Mouse (Mus musculus): ENCODE results near the gene Adgrf1. TPM values are rescaled to one million over a fixed set of nuclear protein-coding genes. Genes with fewer than 3 reads are reported as not detected.

The Adgrf1 gene
- polyA plus RNA-seq, 1 experiment from 2014 or later, result not detected

DNA sequence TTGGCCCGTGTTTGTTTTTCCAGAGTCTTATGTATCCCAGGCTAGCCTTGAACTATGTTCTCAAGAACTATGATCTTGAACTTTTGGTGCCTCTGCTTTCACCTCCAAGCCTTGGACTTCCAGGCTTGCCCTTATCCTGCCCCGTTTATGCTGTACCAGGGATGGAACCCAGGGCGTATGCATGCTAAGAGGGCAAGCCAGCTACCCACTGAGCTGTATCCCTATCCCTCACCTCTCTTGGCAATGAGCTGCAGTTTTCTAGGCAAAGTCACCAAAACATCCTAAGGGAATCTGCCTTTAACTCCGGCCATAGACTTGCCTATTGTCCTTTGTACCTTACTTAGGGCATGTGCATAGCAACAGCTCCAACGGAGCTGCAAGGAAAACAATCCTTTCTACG, 92.8 kb downstream of the Adgrf1 start:
- 68% methylated on average over 6 of the region's 6 CpGs for WGBS
- Histone ChIP-seq H3K27ac (replicated peaks; ENCODE audit: low read depth, low read length) (no peak overlapping the region), H3K9me3 (ENCODE audit: control insufficient read depth, low read length) (no peaks in the 10 kb centered on the region), H3K9ac (replicated peaks; ENCODE audit: low read length) (no peak overlapping the region), H3K27me3 (ENCODE audit: control insufficient read depth, insufficient read depth, low read length) (no peaks in the 10 kb centered on the region), H3K36me3 (ENCODE audit: control insufficient read depth, insufficient read depth, low read length) (no peaks in the 10 kb centered on the region), H3K4me3 (replicated peaks; ENCODE audit: low read depth, low read length) (no peak overlapping the region), H3K4me2 (ENCODE audit: low read length) (no peak overlapping the region), H3K4me1 (ENCODE audit: control insufficient read depth, insufficient read depth, low read length) (0 out of 2 replicates have a peak, but pooled peaks cover 3% of the 10 kb centered on the region)
- DNase-seq (no peak), ATAC-seq (ENCODE audit: low FRiP score, low TSS enrichment) (no peak)

DNA sequence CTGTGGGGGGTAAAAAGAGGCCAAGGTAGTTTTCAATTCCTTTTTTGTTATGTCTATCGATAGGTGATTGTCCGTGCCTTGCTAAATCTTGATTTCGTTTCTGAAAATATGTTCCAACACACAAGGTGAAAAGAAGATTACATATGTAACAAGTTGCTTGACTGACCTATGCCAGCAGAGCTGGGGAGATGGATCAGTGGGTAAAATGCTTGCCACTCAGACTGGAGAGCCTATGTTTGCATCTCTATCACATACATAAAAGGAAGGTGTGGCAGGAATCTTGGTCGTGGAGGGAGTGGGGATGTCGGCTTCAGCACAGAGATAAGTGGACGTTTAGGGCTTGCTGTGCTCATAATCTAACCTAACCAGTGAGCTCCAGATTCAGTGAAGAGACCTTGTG, 93.8 kb downstream of the Adgrf1 start:
- H3K4me3 ChIP-seq (replicated peaks; ENCODE audit: low read depth, low read length), result no peak overlapping the region
- no peaks in the 10 kb centered on the region for H3K9me3 ChIP-seq (ENCODE audit: control insufficient read depth, low read length)
- no peaks in the 10 kb centered on the region for H3K4me1 ChIP-seq (ENCODE audit: control insufficient read depth, insufficient read depth, low read length)
- DNase-seq, result no peak
- no peak overlapping the region for H3K4me2 ChIP-seq (ENCODE audit: low read length)
- H3K9ac ChIP-seq (replicated peaks; ENCODE audit: low read length), result no peak overlapping the region
- no peak for ATAC-seq (ENCODE audit: low FRiP score, low TSS enrichment)
- H3K27ac ChIP-seq (replicated peaks; ENCODE audit: low read depth, low read length), result no peak overlapping the region
- no peaks in the 10 kb centered on the region for H3K36me3 ChIP-seq (ENCODE audit: control insufficient read depth, insufficient read depth, low read length)
- 74% methylated on average over 6 of the region's 6 CpGs for WGBS
- H3K27me3 ChIP-seq (ENCODE audit: control insufficient read depth, insufficient read depth, low read length), result no peaks in the 10 kb centered on the region

DNA sequence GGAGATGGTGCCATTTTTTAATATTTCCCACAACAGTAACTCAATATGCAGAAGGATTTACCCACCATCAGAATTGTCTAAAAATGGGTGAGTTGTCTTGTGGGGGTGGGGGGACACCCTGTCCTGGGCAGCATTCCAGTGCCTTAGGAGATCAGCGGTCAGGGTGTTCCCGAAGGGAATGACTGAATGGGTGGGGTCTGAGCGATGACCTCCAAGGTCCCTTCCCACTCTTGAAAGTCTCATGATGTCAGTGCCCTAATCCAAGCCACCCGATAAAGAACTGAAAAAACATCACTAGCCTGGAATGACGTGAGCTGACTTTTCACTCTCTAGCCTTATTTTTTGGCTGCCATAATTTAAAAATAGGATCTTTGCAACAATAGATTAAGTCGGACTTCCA, 95.2 kb downstream of the Adgrf1 start:
- H3K27me3 ChIP-seq (ENCODE audit: control insufficient read depth, insufficient read depth, low read length), result no peaks in the 10 kb centered on the region
- no peaks in the 10 kb centered on the region for H3K36me3 ChIP-seq (ENCODE audit: control insufficient read depth, insufficient read depth, low read length)
- no peak overlapping the region for H3K9ac ChIP-seq (replicated peaks; ENCODE audit: low read length)
- no peak overlapping the region for H3K27ac ChIP-seq (replicated peaks; ENCODE audit: low read depth, low read length)
- no peak overlapping the region for H3K4me2 ChIP-seq (ENCODE audit: low read length)
- no peak overlapping the region for H3K4me3 ChIP-seq (replicated peaks; ENCODE audit: low read depth, low read length)
- 89% methylated on average over 6 of the region's 6 CpGs for WGBS
- ATAC-seq (ENCODE audit: low FRiP score, low TSS enrichment) (no peak), DNase-seq (no peak)
- H3K4me1 ChIP-seq (ENCODE audit: control insufficient read depth, insufficient read depth, low read length), result no peaks in the 10 kb centered on the region
- no peaks in the 10 kb centered on the region for H3K9me3 ChIP-seq (ENCODE audit: control insufficient read depth, low read length)

DNA sequence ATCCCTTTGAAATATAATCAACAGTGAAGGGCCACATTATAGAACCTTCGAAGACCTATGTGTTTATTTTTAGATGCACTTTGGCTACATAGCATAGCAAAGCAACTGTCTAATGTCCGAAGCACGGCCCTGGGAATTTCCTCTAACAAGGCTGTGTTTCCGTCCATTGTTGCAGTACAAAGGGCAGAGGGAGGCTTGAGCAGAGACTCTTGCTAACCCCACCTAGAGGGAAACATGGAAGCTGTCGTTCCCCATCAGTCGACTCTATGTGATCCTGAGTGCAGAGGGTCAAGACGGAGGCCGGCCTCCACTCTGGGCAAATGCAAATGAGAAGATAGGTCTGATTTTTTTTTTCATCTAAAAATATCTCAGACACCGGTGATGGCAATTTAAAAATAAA, 96.4 kb downstream of the Adgrf1 start:
- H3K4me2 ChIP-seq (ENCODE audit: low read length), result no peak overlapping the region
- no peak overlapping the region for H3K27ac ChIP-seq (replicated peaks; ENCODE audit: low read depth, low read length)
- ATAC-seq (ENCODE audit: low FRiP score, low TSS enrichment) (no peak), DNase-seq (no peak)
- no peak overlapping the region for H3K4me3 ChIP-seq (replicated peaks; ENCODE audit: low read depth, low read length)
- no peaks in the 10 kb centered on the region for H3K4me1 ChIP-seq (ENCODE audit: control insufficient read depth, insufficient read depth, low read length)
- no peaks in the 10 kb centered on the region for H3K36me3 ChIP-seq (ENCODE audit: control insufficient read depth, insufficient read depth, low read length)
- H3K27me3 ChIP-seq (ENCODE audit: control insufficient read depth, insufficient read depth, low read length), result no peaks in the 10 kb centered on the region
- no peaks in the 10 kb centered on the region for H3K9me3 ChIP-seq (ENCODE audit: control insufficient read depth, low read length)
- no peak overlapping the region for H3K9ac ChIP-seq (replicated peaks; ENCODE audit: low read length)
- WGBS, result 64% methylated on average over 9 of the region's 9 CpGs

DNA sequence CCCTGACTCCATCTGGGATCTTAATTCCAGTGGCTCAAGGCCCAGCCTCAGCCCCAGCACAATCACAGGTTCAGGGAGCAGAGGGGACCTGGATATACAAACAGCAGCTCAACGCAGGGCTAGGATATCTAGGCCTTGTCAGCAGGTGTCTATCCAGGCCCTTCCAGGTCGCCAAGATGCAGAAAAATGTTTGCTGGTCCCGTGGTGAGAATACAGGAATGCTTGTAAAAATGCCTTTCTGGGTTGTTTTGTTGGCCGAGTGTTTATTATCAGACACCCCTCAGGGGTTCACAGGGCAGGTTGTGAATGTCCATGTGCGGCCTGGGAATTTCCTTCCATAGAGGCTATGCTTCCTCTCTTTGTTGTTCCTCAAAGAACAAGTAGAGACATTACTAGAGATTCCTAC, 98.0 kb downstream of the Adgrf1 start:
- H3K9me3 ChIP-seq (ENCODE audit: control insufficient read depth, low read length), result no peaks in the 10 kb centered on the region
- no peaks in the 10 kb centered on the region for H3K36me3 ChIP-seq (ENCODE audit: control insufficient read depth, insufficient read depth, low read length)
- no peak overlapping the region for H3K27ac ChIP-seq (replicated peaks; ENCODE audit: low read depth, low read length)
- no peaks in the 10 kb centered on the region for H3K4me1 ChIP-seq (ENCODE audit: control insufficient read depth, insufficient read depth, low read length)
- DNase-seq (no peak), ATAC-seq (ENCODE audit: low FRiP score, low TSS enrichment) (no peak)
- WGBS, result 76% methylated on average over 5 of the region's 5 CpGs
- no peak overlapping the region for H3K4me2 ChIP-seq (ENCODE audit: low read length)
- no peak overlapping the region for H3K4me3 ChIP-seq (replicated peaks; ENCODE audit: low read depth, low read length)
- no peaks in the 10 kb centered on the region for H3K27me3 ChIP-seq (ENCODE audit: control insufficient read depth, insufficient read depth, low read length)
- H3K9ac ChIP-seq (replicated peaks; ENCODE audit: low read length), result no peak overlapping the region

DNA sequence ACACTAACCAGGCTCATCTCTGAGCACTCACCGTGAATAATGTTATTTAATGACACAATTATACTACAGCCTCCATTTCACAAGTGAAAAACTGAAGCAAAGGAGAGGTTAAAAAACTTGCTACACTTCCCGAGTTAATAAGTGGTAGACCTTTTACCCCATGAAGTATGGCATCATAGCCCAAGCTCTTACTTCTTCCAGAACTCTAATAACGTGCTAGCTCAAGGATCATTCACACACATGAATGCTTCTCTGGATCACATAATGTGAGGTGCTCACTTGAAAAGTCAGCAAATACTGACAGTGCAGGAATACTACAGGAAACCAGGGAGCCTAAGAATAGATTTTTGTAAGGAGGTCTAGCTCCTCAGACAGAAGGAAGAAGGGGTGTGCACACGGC, 102.5 kb downstream of the Adgrf1 start:
- Histone ChIP-seq H3K9ac (replicated peaks; ENCODE audit: low read length) (no peak overlapping the region), H3K27ac (replicated peaks; ENCODE audit: low read depth, low read length) (no peak overlapping the region), H3K9me3 (ENCODE audit: control insufficient read depth, low read length) (no peaks in the 10 kb centered on the region), H3K27me3 (ENCODE audit: control insufficient read depth, insufficient read depth, low read length) (no peaks in the 10 kb centered on the region), H3K36me3 (ENCODE audit: control insufficient read depth, insufficient read depth, low read length) (no peaks in the 10 kb centered on the region), H3K4me3 (replicated peaks; ENCODE audit: low read depth, low read length) (no peak overlapping the region), H3K4me1 (ENCODE audit: control insufficient read depth, insufficient read depth, low read length) (no peaks in the 10 kb centered on the region), H3K4me2 (ENCODE audit: low read length) (no peak overlapping the region)
- 89% methylated on average over 4 of the region's 4 CpGs for WGBS
- no peak for DNase-seq
- no peak for ATAC-seq (ENCODE audit: low FRiP score, low TSS enrichment)

DNA sequence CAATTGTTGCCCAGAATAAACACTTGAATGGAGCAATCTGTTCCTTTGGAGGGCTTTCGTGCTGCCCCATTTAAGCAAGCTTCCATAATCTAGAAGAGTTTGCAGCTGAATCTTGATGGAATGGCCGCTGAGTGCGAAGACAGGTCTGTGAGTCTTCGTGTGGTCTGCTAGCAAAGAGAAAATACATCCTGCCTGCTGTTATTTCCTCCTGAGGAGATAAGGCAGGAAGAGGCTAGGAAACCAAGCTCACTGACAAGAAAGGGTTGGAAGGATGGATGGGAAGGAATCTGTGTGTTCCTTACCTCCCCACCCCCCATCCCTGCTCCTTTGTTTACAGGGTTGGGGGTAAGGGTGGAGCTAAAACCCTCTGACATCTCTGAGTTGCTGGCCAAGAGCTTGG, 103.9 kb downstream of the Adgrf1 start:
- no peak for DNase-seq
- H3K4me2 ChIP-seq (ENCODE audit: low read length), result no peak overlapping the region
- 68% methylated on average over 4 of the region's 4 CpGs for WGBS

More for the DNA sequence above, 103.9 kb downstream of the Adgrf1 start:
- no peaks in the 10 kb centered on the region for H3K27me3 ChIP-seq (ENCODE audit: control insufficient read depth, insufficient read depth, low read length)
- ATAC-seq (ENCODE audit: low FRiP score, low TSS enrichment), result no peak
- no peaks in the 10 kb centered on the region for H3K4me1 ChIP-seq (ENCODE audit: control insufficient read depth, insufficient read depth, low read length)
- no peak overlapping the region for H3K27ac ChIP-seq (replicated peaks; ENCODE audit: low read depth, low read length)
- no peaks in the 10 kb centered on the region for H3K9me3 ChIP-seq (ENCODE audit: control insufficient read depth, low read length)
- H3K36me3 ChIP-seq (ENCODE audit: control insufficient read depth, insufficient read depth, low read length), result no peaks in the 10 kb centered on the region
- no peak overlapping the region for H3K9ac ChIP-seq (replicated peaks; ENCODE audit: low read length)
- H3K4me3 ChIP-seq (replicated peaks; ENCODE audit: low read depth, low read length), result no peak overlapping the region

Other genes with a start within 250 kb of the Adgrf1 start
- gene Adgrf5, start 90.1 kb downstream of the Adgrf1 start, polyA plus RNA-seq (2014; fragmentation: Nextera tagmentation; extraction: Ambion mirVana), result 2.8 and 7.9 TPM in 2 replicates
- 0.07 TPM in 1 of 2 replicates, not detected in the other for gene Mep1a, start 232.5 kb downstream of the Adgrf1 start, polyA plus RNA-seq (2014; fragmentation: Nextera tagmentation; extraction: Ambion mirVana)

All from midbrain, embryonic 14.5 days (tissue).